Mouse (Mus musculus): ENCODE measurements around the gene Htr1d. TPM values are rescaled to one million over a fixed set of nuclear protein-coding genes. Genes with fewer than 3 reads are reported as not detected.

Gene Htr1d
- 0.05 and 0.15 TPM in 2 replicates for polyA plus RNA-seq (2012; rRNA removed)

DNA sequence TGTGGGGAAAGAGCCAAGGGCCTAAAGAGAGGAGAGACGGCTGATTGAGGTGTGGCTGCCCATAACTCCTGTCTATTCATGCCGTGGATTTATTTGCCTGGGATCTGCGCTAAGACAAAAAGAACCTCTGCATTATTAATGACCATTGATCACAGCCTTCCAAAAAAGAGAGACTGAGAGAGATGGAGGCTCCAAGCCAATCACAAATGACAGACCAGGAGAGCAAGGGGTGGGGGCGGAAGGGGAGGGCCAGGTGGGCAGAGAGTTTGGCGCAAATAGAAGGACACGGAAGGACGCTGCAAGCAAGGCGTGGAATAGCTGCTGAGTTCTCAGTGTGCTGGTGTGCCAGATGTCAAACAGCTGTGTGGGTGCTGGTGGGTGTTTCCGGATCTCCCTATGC lies at the start of gene Htr1d:
Htr1d (plus strand) TSS at position 301 of the 400 bp plus-strand sequence.

DNA sequence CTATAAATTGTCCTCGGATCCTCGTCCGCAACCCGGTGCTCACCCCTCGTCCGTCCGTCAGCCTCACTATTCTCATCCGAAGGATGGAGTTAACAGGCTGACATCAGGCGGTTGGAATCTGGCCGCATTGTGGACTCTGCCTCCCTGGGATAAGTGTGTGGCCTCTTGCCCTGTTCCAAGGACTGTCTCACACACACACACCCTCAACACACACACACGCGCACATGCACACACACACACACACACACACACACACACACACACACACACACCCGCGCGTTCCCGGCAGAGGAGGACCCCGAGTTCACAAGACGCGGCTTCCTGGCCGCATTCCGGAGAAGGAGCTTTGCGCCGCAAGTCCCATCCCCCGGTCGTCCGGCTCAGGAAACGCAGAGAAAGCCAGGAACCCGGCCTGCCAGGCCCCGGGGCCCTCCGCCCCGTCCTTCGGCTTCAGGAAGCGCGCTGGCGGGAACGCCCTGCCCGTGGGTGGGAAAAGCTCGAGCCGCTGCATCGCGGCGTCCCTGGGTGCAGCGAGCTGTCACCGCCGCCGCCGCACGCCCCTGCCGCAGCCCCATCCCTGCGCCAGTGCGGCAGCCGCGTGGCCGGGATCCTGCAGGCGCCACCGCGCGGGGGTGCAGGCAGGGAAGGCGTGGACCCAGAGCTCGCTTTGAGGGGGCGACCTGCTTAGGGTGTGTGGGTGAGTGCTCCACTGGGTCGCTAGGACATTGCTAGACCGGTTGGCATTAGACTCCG lies 38.9 kb downstream of the Htr1d start, which contains the start of gene 6030445D17Rik:
6030445D17Rik (plus strand) TSS at position 165 of the 753 bp plus-strand sequence.

DNA sequence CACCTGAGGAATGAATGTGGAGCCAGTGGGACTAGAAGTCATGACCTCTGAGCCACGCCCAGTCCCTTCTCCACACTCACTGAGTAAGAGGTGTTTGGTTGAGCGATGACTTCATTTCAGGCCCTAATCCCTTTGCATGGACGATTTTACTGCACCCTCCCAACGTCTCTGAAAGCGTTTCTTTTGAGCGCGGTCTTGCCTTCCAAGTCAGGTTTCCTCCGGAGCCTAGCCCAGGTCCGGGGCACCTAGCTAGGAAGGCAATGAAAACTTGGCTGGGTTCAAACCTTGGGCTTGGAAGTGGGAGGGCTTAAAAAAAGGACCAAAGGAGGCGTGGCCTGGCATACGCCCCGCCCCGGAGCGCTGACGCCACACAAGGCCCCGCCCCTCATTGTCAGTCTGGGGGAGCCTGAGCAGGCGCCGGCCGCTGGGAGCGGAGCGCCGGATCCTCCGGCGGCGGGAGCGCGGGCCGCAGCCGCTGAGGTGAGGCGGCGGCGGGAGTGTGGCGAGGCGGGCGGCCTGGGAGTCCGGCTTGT lies 46.1 kb downstream of the Htr1d start, which contains the start of gene Luzp1:
Luzp1 (plus strand) TSS at position 391 of the 533 bp plus-strand sequence.

Other genes with a start within 250 kb of the Htr1d start
- gene Asap3, start 217.2 kb upstream of the Htr1d start, polyA plus RNA-seq (2012; rRNA removed) = 3.5 and 3.9 TPM in 2 replicates
- gene Tcea3, start 175.8 kb upstream of the Htr1d start, polyA plus RNA-seq (2012; rRNA removed) = 4.1 and 4.4 TPM in 2 replicates
- 5.1 and 7.5 TPM in 2 replicates for gene Zfp46, start 138.8 kb upstream of the Htr1d start, polyA plus RNA-seq (2012; rRNA removed)
- 0.58 and 1.3 TPM in 2 replicates for gene Hnrnpr, start 112.6 kb upstream of the Htr1d start, polyA plus RNA-seq (2012; rRNA removed)
- 0.12 and 0.14 TPM in 2 replicates for gene 6030445D17Rik, start 38.7 kb downstream of the Htr1d start, polyA plus RNA-seq (2012; rRNA removed)
- gene Luzp1, start 46.2 kb downstream of the Htr1d start, polyA plus RNA-seq (2012; rRNA removed) = 2.5 and 3.1 TPM in 2 replicates
- gene Kdm1a, start 179.2 kb downstream of the Htr1d start, polyA plus RNA-seq (2012; rRNA removed) = 7.0 and 8.2 TPM in 2 replicates
- not detected in 2 replicates for gene Tex46, start 186.9 kb downstream of the Htr1d start, polyA plus RNA-seq (2012; rRNA removed)
- gene Lactbl1, start 199.1 kb downstream of the Htr1d start, polyA plus RNA-seq (2012; rRNA removed) = not detected in 2 replicates